Mouse (Mus musculus): ENCODE results near the gene Nin.

The Nin gene

DNA sequence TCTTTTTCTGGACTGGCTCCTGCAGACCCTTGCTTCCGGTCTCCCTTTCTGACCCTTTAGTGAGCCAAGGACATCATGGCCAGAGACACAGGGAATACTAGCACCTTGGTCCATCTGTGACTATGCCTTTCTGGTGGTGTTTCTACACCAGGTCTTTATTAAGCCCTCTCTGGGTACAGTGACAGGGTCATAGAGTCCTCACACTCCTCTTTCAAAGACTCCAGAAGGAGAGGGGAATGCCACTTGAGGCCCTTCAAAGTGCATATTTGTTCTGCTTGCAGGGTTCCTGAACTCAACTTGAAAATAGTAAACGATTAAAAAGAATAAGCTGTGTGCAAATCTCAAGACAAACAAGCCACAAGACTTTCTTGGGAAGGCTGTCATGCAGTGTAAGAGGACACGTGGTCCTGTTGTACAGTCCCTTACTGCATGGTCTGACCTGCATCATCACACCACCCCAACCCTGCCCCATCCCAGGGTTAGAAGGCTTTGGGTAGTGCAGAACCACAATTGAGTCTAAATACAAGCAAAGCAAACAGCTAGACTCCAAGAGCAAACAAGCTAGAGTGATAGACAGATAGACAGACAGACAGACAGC lies 30.5 kb downstream of the Nin start:
- DNase-seq (ENCODE audit: low read depth, low spot score): no peak

- DNase-seq (ENCODE audit: low read depth, low spot score): no peak
These were observed 31.0 kb downstream of the Nin start for GRCm38 (mm10) chr12:70082485-70082884.

- no peak for DNase-seq (ENCODE audit: low read depth, low spot score)
These were observed 35.0 kb downstream of the Nin start for GRCm38 (mm10) chr12:70078471-70079025.

DNA sequence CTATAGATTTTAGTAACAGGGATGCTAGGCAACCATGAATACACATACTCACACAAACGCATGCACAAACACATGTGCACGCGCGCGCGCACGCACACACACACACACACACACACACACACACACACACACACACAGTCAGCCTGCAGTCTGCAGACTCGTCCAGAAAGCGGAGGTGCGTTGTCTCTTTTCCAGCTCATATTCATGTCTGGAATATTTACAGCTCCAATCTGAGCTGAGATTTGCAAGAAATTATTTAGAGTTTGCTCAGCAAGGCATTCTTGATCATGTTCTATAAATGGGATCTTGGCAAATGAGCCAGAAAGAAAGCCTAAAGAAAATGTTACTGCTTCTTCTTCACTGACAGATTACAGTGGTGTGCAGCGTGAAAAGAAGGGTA lies 37.0 kb downstream of the Nin start:
- DNase-seq (ENCODE audit: low read depth, low spot score): peak; percentile 83

- no peak for DNase-seq (ENCODE audit: low read depth, low spot score)
These were observed 38.5 kb downstream of the Nin start for GRCm38 (mm10) chr12:70075001-70075400.

- DNase-seq (ENCODE audit: low read depth, low spot score): peak; percentile 53
These were observed 42.6 kb downstream of the Nin start for GRCm38 (mm10) chr12:70070888-70071287.

GRCm38 (mm10) chr12:70070306-70070705 lies 43.2 kb downstream of the Nin start:
- DNase-seq (ENCODE audit: low read depth, low spot score): no peak

GRCm38 (mm10) chr12:70068647-70069257 lies 44.8 kb downstream of the Nin start:
- DNase-seq (ENCODE audit: low read depth, low spot score): no peak

- peak; percentile 81 for DNase-seq (ENCODE audit: low read depth, low spot score)
These were observed 45.7 kb downstream of the Nin start for GRCm38 (mm10) chr12:70067849-70068248.

- peak; percentile 83 for DNase-seq (ENCODE audit: low read depth, low spot score)
These were observed 51.4 kb downstream of the Nin start for GRCm38 (mm10) chr12:70062114-70062513.

- DNase-seq (ENCODE audit: low read depth, low spot score): peak; percentile 67
These were observed 54.3 kb downstream of the Nin start for GRCm38 (mm10) chr12:70058956-70059851.

GRCm38 (mm10) chr12:70050699-70051098 lies 62.8 kb downstream of the Nin start:
- peak; percentile 25 for DNase-seq (ENCODE audit: low read depth, low spot score)

DNA sequence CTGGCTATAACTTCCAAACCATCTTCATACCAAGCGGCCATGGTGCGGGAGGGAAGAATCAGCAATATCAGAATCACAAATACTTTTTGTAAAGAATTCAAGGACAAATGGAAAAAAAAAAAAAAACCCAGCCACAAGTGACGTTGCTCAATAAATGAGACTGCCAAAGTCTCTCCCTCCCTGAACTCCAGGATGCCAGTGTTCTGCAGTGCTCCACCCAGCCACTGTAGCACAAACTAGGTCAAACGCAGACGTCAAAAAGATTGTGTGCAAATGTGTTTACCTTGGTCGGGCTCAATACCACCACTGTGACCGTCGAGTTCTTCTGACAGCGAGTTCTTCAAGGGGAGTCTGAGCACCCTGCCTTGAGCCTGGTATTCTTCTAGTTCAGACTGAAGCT lies 64.8 kb downstream of the Nin start:
- DNase-seq (ENCODE audit: low read depth, low spot score): no peak

DNA sequence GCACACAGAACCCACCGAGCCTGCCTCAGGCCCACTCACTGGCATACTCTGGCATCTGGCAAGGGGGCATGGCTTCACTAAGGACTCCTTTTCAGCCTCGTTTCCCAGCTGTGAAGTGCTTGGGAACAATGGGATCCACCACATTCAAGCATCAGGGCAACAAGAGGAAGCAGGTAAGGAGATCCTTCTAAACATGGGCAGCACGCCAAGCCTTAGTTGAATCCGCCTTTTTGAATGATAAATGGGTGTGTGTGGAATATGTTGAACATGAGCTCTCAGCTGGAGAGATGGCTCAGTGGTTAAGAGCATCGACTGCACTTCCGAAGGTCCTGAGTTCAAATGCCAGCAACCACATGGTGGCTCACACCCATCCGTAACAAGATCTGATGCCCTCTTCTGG lies 66.2 kb downstream of the Nin start:
- DNase-seq (ENCODE audit: low read depth, low spot score): no peak

DNA sequence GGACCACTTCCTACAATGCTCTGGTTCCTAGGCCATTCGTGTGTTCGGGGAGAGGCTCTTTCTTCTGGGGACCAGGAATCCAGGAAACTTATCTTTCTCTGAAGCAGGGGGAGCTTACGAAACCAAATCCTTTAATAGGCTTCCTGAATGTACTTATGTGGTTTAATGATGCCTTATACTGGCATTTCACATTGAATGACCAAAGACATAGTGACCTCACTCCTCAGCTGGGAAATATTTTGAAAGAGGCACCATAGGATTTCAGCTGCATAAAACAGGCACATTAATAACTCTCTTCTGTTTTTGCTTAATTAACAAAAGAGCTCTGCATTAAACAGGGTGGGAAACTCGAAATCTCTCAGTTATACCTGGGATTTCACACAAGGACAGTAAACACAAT lies 69.2 kb downstream of the Nin start:
- DNase-seq (ENCODE audit: low read depth, low spot score): no peak

- peak; percentile 92 for DNase-seq (ENCODE audit: low read depth, low spot score)
These were observed 70.1 kb downstream of the Nin start for GRCm38 (mm10) chr12:70043421-70043820.

- DNase-seq (ENCODE audit: low read depth, low spot score): peak; percentile 32
These were observed 72.5 kb downstream of the Nin start for GRCm38 (mm10) chr12:70040981-70041380.

- peak; percentile 55 for DNase-seq (ENCODE audit: low read depth, low spot score)
These were observed 76.7 kb downstream of the Nin start for GRCm38 (mm10) chr12:70036722-70037305.

- DNase-seq (ENCODE audit: low read depth, low spot score): no peak
These were observed 87.3 kb downstream of the Nin start for GRCm38 (mm10) chr12:70026233-70026632.

GRCm38 (mm10) chr12:70025431-70025830 lies 88.1 kb downstream of the Nin start:
- DNase-seq (ENCODE audit: low read depth, low spot score): no peak

DNA sequence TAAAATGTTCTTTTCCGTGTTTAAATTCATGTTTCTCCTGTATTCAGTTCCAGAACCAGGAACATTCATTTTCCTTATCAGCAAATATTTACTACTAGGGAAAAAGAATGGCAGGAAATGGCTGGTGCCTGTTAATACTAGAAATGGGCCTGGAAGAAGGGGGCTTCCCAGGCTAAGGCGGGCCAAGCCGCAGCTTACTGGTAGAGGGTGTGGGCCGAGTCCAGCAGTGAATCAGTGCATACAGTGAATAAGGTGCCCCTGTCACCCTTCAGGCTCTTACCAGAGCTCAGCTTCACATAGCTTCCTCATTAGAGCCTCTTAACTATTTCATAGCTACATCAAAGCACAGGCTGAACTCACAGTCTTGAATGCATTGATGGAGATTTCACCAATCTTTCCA lies 89.9 kb downstream of the Nin start:
- no peak for DNase-seq (ENCODE audit: low read depth, low spot score)

DNA sequence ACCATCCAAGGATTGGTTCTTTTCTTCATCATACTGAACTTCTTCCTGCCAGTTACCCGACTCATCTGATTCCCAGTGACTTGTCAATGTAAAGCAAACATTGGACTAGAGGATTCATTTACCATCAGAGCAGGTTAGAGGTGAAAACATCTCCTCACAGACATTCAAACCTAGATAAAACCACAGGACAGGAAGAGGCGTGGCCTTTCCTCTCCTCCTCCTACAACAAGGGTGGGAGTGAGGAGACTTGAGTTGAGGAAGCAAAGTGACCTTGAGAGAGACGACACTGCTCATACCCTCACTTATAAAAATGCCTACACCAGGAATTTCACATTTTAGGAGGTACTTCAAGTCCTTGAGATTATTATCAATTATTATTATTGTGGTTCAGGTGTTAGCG lies 95.4 kb downstream of the Nin start:
- no peak for DNase-seq (ENCODE audit: low read depth, low spot score)

Measured in brain, adult 2 months (tissue).